Mouse (Mus musculus): Measurements from ENCODE around the gene Fcgr3. TPM values are rescaled to one million over a fixed set of nuclear protein-coding genes. Genes with fewer than 3 reads are reported as not detected.

Gene Fcgr3
- polyA plus RNA-seq, 1 experiment from 2014 or later = 5.3 TPM

DNA sequence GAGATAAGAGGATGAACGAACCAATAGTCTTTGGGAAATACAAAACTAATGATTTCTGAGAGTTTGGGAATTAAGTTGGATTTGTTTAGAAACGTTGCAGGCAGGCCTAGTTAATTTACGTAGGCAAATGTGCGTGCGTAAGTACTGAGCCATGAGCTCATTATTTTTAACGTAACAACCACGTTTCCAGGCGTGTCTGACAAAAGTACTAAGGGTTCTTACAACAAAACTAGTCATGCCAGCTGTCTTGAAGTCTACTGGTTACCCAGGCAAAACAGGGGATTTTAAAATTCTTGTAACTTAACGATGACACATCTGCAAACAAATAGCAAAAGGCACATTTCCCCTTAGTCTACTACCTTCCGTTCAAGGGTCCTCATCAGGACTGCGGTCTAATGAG, 30.5 kb downstream of the Fcgr3 start:
- Histone ChIP-seq H3K4me1 (replicated peaks) (peaks cover 11% of the 10 kb centered on the region), H3K4me3 (replicated peaks) (peak overlapping the region; percentile 59), H3K4me2 (peak overlapping the region; percentile 89), H3K27me3 (peaks cover 62% of the 10 kb centered on the region), H3K9me3 (no peaks in the 10 kb centered on the region), H3K36me3 (no peaks in the 10 kb centered on the region), H3K9ac (replicated peaks) (no peak overlapping the region), H3K27ac (no peak overlapping the region)
- no peak for ATAC-seq (ENCODE audit: insufficient number of reproducible peaks, insufficient read depth, low FRiP score, low TSS enrichment, low read depth)
- WGBS = 8% methylated on average over 11 of the region's 11 CpGs

DNA sequence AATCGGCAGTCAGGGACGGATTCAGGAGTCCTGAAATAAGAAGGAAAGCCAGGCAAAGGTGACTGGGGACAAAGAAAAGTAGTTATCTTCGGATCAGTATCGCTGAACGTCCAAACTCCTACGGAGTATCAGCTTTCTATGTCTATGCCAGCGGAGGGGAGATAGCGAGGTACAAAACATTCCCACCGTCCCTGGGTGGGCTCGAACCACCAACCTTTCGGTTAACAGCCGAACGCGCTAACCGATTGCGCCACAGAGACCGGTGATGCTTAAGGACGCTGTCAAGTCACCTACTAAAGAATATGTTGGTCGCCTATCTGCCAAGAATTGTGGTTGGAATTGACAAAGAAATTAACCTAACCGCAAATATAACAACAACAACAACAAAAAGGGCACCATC, 31.0 kb downstream of the Fcgr3 start:
- under 1% methylated on average over 20 of the region's 20 CpGs for WGBS
- H3K27ac ChIP-seq = no peak overlapping the region
- H3K4me3 ChIP-seq (replicated peaks) = peak overlapping the region; percentile 59
- peak; percentile 38; the same call in 1 of the 2 replicates for ATAC-seq (ENCODE audit: insufficient number of reproducible peaks, insufficient read depth, low FRiP score, low TSS enrichment, low read depth)
- H3K4me2 ChIP-seq = peak overlapping the region; percentile 89
- peaks cover 67% of the 10 kb centered on the region for H3K27me3 ChIP-seq
- peak overlapping the region; percentile 53; the same call in 1 of the 2 replicates for H3K9ac ChIP-seq (replicated peaks)
- H3K4me1 ChIP-seq (replicated peaks) = peaks cover 11% of the 10 kb centered on the region
- no peaks in the 10 kb centered on the region for H3K36me3 ChIP-seq
- no peaks in the 10 kb centered on the region for H3K9me3 ChIP-seq

DNA sequence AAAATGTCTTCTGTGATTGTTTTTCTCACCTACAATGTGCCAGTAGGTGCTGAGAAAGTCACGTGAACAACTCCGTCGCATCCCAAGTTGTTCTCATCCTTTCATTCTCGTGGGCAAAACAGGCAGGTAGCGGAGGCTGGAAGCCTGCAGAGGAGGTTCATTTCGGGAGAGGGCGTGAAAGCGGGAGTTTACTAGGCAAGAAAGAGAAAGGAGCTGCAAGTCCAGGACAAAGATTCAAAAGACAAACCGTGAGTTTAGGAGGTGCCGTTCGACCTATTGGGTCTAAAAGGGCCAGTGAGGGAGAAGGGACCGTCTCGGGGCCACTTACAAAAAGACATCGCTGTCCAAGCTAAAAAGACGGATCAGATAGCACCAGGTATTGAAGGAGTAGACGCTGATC, 31.5 kb downstream of the Fcgr3 start:
- ATAC-seq (ENCODE audit: insufficient number of reproducible peaks, insufficient read depth, low FRiP score, low TSS enrichment, low read depth) = no peak
- no peaks in the 10 kb centered on the region for H3K9me3 ChIP-seq
- H3K9ac ChIP-seq (replicated peaks) = peak overlapping the region; percentile 53
- H3K27ac ChIP-seq = no peak overlapping the region
- peak overlapping the region; percentile 59 for H3K4me3 ChIP-seq (replicated peaks)
- peaks cover 11% of the 10 kb centered on the region for H3K4me1 ChIP-seq (replicated peaks)
- no peaks in the 10 kb centered on the region for H3K36me3 ChIP-seq
- WGBS = under 1% methylated on average over 16 of the region's 16 CpGs
- H3K4me2 ChIP-seq = peak overlapping the region; percentile 89
- peaks cover 68% of the 10 kb centered on the region for H3K27me3 ChIP-seq

DNA sequence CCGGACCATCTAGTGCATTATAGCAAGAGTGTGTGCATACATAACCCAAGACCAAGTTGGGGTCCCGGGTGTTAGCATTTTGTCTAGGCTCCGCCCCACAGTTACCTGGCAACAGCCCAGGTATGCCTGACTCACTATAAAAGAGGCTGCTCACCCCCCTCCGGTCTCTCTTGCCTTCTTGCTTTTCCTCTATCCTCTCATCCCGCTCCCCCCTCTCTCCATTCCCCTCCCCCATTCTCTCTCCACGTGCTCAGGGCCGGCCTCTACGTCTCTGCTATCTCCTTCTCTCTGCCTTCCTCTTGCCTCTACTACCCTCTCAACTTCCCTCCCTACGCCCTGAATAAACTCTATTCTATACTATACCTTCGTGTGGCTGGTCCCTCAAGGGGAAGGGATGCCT, 32.0 kb downstream of the Fcgr3 start:
- H3K27ac ChIP-seq = no peak overlapping the region

DNA sequence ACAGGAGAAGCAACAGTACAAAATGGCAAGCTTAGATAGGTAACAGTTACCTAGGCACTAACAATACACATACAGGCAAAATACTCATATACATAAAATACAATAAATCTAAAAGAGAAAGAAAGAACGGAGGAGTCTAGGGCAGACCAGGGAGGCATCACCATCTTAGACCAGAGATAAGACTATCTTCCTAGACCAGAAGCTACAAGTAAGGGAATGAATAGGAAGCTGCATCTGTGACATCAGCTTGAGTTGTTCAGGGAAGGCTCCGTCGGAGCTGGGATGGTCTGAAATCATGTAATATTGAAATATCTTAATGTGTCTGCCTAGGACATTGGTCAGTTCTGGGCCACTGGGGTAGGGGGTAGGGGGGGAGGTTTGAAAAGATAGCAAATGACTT, 33.0 kb downstream of the Fcgr3 start:
- Histone ChIP-seq H3K4me3 (replicated peaks) (no peak overlapping the region), H3K9ac (replicated peaks) (no peak overlapping the region), H3K36me3 (no peaks in the 10 kb centered on the region), H3K4me2 (no peak overlapping the region), H3K27ac (no peak overlapping the region), H3K27me3 (peaks cover 68% of the 10 kb centered on the region), H3K9me3 (no peaks in the 10 kb centered on the region), H3K4me1 (replicated peaks) (peaks cover 11% of the 10 kb centered on the region)
- no peak for ATAC-seq (ENCODE audit: insufficient number of reproducible peaks, insufficient read depth, low FRiP score, low TSS enrichment, low read depth)
- 92% methylated on average over 3 of the region's 3 CpGs for WGBS

More for the DNA sequence above, 32.0 kb downstream of the Fcgr3 start:
- Histone ChIP-seq H3K4me2 (peak overlapping the region; percentile 89), H3K9me3 (no peaks in the 10 kb centered on the region), H3K4me3 (replicated peaks) (peak overlapping the region; percentile 59), H3K4me1 (replicated peaks) (peaks cover 11% of the 10 kb centered on the region), H3K27me3 (peaks cover 68% of the 10 kb centered on the region), H3K36me3 (no peaks in the 10 kb centered on the region), H3K9ac (replicated peaks) (peak overlapping the region; percentile 53)
- WGBS = 1% methylated on average over 10 of the region's 10 CpGs
- no peak for ATAC-seq (ENCODE audit: insufficient number of reproducible peaks, insufficient read depth, low FRiP score, low TSS enrichment, low read depth)

DNA sequence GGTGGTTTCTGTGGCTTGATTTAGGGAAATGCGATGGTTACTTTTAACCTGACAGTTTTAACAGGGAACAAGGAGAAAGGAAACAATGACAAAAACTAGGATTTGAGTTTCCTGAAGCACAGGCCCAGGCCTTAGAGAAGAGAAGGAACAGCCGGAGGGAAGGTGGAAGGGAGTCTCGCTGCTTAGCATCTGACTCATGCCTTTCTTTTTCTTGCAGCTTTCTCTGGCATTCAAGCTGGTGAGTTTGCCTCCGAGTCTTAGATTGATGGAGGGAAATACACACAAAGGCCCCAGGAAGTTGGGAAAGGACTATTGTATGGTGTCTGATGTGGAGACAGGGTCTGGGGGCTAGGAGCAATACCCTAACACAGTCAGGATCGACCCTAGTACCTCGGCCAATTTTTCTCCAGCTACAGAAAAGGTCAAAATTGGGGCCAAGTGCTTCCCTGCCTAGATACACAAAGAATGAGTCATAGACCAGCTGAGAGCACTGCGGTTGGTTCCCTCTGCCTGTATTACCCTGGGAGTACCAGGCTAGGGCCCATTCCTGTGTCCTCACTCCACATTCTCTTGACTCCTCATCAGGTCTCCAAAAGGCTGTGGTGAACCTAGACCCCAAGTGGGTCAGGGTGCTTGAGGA, 45.3 kb downstream of the Fcgr3 start:
- Histone ChIP-seq H3K27ac (no peak overlapping the region), H3K27me3 (no peaks in the 10 kb centered on the region), H3K4me3 (replicated peaks) (no peak overlapping the region), H3K4me1 (replicated peaks) (no peaks in the 10 kb centered on the region), H3K36me3 (no peaks in the 10 kb centered on the region), H3K9ac (replicated peaks) (no peak overlapping the region), H3K9me3 (no peaks in the 10 kb centered on the region), H3K4me2 (no peak overlapping the region)
- no peak for ATAC-seq (ENCODE audit: insufficient number of reproducible peaks, insufficient read depth, low FRiP score, low TSS enrichment, low read depth)
- WGBS = 86% methylated on average over 7 of the region's 7 CpGs

DNA sequence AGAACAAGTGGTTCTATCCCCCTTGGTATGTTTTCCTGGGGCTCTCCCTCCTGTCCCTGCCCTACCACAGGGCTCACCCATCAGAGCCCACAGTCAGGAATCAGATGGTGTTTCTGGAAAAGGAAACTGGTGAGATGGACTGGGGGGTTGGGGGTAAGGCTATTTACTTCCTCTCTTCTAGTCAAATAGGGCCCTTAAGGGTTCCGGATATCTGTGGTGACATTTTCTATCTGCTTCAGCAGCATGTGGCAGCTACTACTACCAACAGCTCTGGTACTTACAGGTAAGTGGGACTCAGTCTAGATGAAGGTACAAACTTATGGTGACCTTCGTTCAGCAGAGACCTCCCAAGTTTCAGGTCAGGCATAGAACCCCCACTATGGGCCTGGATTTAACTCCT, 46.0 kb downstream of the Fcgr3 start, which contains the start of gene Fcgr4:
TSS of gene Fcgr4 (plus strand) at position 184 of the 400 bp plus-strand sequence.
- Histone ChIP-seq H3K27ac (no peak within 1 kb of the TSS), H3K36me3 (no peaks in the 10 kb centered on the region), H3K4me2 (no peak within 1 kb of the TSS), H3K4me3 (replicated peaks) (no peak within 1 kb of the TSS), H3K27me3 (no peaks in the 10 kb centered on the region), H3K9me3 (no peaks in the 10 kb centered on the region), H3K4me1 (replicated peaks) (no peaks in the 10 kb centered on the region), H3K9ac (replicated peaks) (no peak within 1 kb of the TSS)
- ATAC-seq (ENCODE audit: insufficient number of reproducible peaks, insufficient read depth, low FRiP score, low TSS enrichment, low read depth) = no peak
- 88% methylated on average over 2 of the region's 2 CpGs for WGBS

DNA sequence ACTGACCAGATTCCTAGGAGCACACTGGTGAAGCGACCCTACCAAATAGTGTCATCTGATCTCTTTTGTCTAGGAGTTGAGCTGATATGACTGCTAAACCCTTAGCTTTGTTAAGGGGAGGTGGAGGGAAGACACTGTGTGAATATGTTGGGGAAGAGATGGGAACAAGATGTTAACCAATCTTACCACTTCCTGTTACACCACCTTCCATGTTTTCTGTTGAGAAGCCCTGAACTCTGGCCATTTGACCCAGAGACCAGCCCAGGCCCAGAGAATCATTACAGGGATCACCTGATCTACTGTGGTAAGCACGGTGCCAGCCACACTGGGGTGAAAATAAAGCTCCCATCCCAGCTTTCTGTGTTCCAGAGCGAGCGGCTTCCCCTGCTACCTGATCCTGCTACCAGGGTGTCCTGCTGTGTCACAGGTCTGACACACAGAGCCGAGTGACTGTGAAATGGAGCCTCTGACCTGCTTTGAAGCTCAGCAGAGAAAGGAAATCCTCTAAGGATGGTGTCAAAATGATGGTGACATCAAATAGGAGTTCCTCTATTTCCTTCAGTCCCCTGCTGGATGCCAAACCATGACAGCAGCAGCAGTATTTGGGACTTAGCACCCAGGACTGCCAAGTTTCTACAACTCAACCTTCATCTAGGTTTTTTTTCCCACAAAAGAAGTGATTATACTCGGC, 47.1 kb downstream of the Fcgr3 start:
- no peaks in the 10 kb centered on the region for H3K4me1 ChIP-seq (replicated peaks)
- no peak overlapping the region for H3K27ac ChIP-seq
- H3K27me3 ChIP-seq = no peaks in the 10 kb centered on the region
- 37% methylated on average over 6 of the region's 6 CpGs for WGBS
- no peak for ATAC-seq (ENCODE audit: insufficient number of reproducible peaks, insufficient read depth, low FRiP score, low TSS enrichment, low read depth)
- H3K36me3 ChIP-seq = no peaks in the 10 kb centered on the region
- no peak overlapping the region for H3K4me2 ChIP-seq
- no peak overlapping the region for H3K4me3 ChIP-seq (replicated peaks)
- H3K9me3 ChIP-seq = no peaks in the 10 kb centered on the region
- no peak overlapping the region for H3K9ac ChIP-seq (replicated peaks)

DNA sequence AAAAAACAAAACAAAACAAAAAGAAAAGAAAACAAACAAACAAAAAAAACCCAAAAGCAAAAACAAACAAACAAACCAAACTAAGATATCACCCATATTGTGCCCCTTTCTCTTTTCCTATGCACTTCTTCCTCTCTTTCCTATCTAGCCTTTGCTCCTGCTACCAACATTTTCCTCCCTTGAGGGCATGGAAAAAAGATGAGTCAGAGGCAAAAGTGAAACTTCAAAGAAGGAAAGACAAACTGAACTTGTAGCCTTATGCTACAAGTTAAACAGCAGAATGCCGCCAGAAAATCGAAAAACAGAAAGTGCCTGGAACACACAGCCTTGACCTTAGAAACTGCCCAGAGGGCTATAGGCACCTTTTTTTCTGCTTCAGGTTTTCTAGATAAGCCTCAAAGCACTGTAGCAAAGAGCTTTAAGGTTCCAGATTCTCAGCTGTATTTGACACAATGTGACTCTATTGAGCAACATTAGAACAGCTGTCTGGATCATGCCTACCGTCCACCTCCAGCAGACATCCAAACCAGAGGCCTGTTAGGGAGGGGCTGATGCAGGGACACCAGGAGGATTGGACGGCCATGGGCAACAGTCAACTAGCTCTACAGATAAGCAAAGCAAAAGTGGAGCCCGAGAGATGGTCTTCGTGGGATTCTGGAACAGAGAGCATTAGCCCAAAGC, 47.9 kb downstream of the Fcgr3 start:
- Histone ChIP-seq H3K4me2 (no peak overlapping the region), H3K27ac (no peak overlapping the region), H3K36me3 (no peaks in the 10 kb centered on the region), H3K4me1 (replicated peaks) (no peaks in the 10 kb centered on the region), H3K27me3 (no peaks in the 10 kb centered on the region), H3K9me3 (no peaks in the 10 kb centered on the region), H3K9ac (replicated peaks) (no peak overlapping the region), H3K4me3 (replicated peaks) (no peak overlapping the region)
- WGBS = 83% methylated on average over 6 of the region's 6 CpGs
- ATAC-seq (ENCODE audit: insufficient number of reproducible peaks, insufficient read depth, low FRiP score, low TSS enrichment, low read depth) = no peak

DNA sequence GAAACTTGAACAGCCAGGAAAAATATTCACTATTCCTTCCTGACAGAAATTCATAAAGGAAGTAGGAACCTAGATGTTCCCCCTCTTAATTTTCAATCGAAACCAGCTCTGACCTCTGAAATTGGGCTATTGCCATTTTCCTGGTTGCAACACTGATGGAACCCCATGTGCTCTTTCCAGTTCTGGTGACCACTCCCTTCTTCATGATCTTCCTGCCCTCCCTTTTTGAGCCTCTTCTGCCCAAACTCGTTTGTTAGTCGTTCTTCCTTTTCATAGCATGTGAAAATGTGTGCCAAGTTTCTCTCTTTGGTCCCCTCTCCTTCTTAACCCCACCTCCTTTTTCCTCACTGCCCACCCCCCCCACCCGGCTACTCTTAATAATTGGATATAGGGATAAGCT, 53.0 kb downstream of the Fcgr3 start:
- WGBS = 79% methylated on average over 4 of the region's 4 CpGs
- Histone ChIP-seq H3K27me3 (no peaks in the 10 kb centered on the region), H3K36me3 (no peaks in the 10 kb centered on the region), H3K9me3 (no peaks in the 10 kb centered on the region), H3K4me2 (no peak overlapping the region), H3K4me3 (replicated peaks) (no peak overlapping the region), H3K27ac (no peak overlapping the region), H3K9ac (replicated peaks) (no peak overlapping the region), H3K4me1 (replicated peaks) (no peaks in the 10 kb centered on the region)
- ATAC-seq (ENCODE audit: insufficient number of reproducible peaks, insufficient read depth, low FRiP score, low TSS enrichment, low read depth) = no peak

DNA sequence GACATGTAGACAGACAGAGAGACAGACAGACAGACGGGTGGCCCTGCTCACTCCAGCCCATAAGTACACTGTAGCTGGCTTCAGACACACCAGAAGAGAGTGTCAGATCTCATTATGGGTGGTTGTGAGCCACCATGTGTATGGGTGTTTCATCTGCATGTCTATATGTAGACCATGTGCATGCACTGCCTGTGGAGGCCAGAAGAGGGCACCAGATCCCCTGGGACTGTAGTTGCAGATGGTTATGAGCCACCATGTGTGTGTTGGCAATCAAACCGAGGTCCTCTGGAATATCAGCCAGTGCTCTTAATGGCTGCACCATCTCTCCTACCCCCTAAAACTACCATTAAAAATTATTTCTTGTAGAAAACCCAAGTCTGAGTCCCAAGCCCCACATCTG, 57.8 kb downstream of the Fcgr3 start:
- Histone ChIP-seq H3K36me3 (no peaks in the 10 kb centered on the region), H3K4me2 (no peak overlapping the region), H3K9me3 (no peaks in the 10 kb centered on the region), H3K27ac (no peak overlapping the region), H3K4me1 (replicated peaks) (no peaks in the 10 kb centered on the region), H3K9ac (replicated peaks) (no peak overlapping the region), H3K4me3 (replicated peaks) (no peak overlapping the region), H3K27me3 (no peaks in the 10 kb centered on the region)
- 77% methylated on average over 2 of the region's 2 CpGs for WGBS
- ATAC-seq (ENCODE audit: insufficient number of reproducible peaks, insufficient read depth, low FRiP score, low TSS enrichment, low read depth) = no peak
